Mouse (Mus musculus) liver, embryonic 14.5 days (tissue): ENCODE data around the gene Alg12. TPM values are rescaled to one million over a fixed set of nuclear protein-coding genes. Genes with fewer than 3 reads are reported as not detected.

ENCODE experiments used
- ATAC-seq: fragments of 200-750 bp; cut with Nextera tagmentation; 2 replicates; pipeline ENCODE4 v1.8.0; 2017; ENCODE audit warnings: moderate number of reproducible peaks, mild to moderate bottlenecking, moderate library complexity; ENCODE audit not compliant: insufficient read depth
- DNase-seq, 3 experiments: peaks; one replicate each; pipeline ENCODE4 v3.0.0-alpha.2; 2012 to 2013; ENCODE audit warnings: low read depth in 3 of 3, low spot score in 3 of 3
- H3K27ac ChIP-seq: fragments of 300-500 bp; sonication (generic); 2 replicates; pipeline ENCODE4 v1.5.1; 2014; ENCODE audit warnings: moderate library complexity, mild to moderate bottlenecking, control low read depth, inconsistent platforms
- H3K27me3 ChIP-seq: fragments of 300-500 bp; sonication (generic); 2 replicates; pipeline ENCODE4 v1.6.1; 2014; ENCODE audit warnings: mild to moderate bottlenecking, low read length, moderate library complexity; ENCODE audit not compliant: control insufficient read depth, insufficient read depth
- H3K36me3 ChIP-seq: fragments of 300-500 bp; sonication (generic); replicated peaks from 2 replicates; pipeline ENCODE4 v1.6.1; 2014; ENCODE audit warnings: low read depth; ENCODE audit not compliant: control insufficient read depth, insufficient read depth
- H3K4me1 ChIP-seq, 2 experiments: fragments of 200-500 bp in 1 of 2; fragments of 300-500 bp in 1 of 2; sonication (generic) in 1 of 2; replicated peaks; 2 replicates each; pipeline ENCODE4 v1.6.1; 2012 to 2014; ENCODE audit warnings: antibody characterized with exemption in 1 of 2, inconsistent platforms in 1 of 2, low read length in 1 of 2; ENCODE audit not compliant: control insufficient read depth in 2 of 2, insufficient read depth in 2 of 2
- H3K4me2 ChIP-seq: fragments of 300-500 bp; sonication (generic); 2 replicates; pipeline ENCODE4 v1.6.1; 2014; ENCODE audit warnings: low read depth, mild to moderate bottlenecking, control low read depth, moderate library complexity
- H3K4me3 ChIP-seq, 2 experiments: fragments of 200-500 bp in 1 of 2; fragments of 300-500 bp in 1 of 2; sonication (generic) in 1 of 2; 2 replicates each; pipeline ENCODE4 v1.5.1; 2012 to 2014; ENCODE audit warnings: low read depth in 2 of 2, low read length in 2 of 2, mild to moderate bottlenecking in 2 of 2, control low read depth in 1 of 2, inconsistent platforms in 1 of 2, moderate library complexity in 1 of 2; ENCODE audit not compliant: insufficient read depth in 1 of 2
- H3K9ac ChIP-seq: fragments of 300-500 bp; sonication (generic); replicated peaks from 2 replicates; pipeline ENCODE4 v1.6.1; 2014; ENCODE audit warnings: mild to moderate bottlenecking, control low read depth, moderate library complexity
- H3K9me3 ChIP-seq: fragments of 300-500 bp; sonication (generic); 2 replicates; pipeline ENCODE4 v1.6.1; 2016; ENCODE audit warnings: low read length, mixed read lengths; ENCODE audit not compliant: control insufficient read depth
- CTCF ChIP-seq: IDR thresholded peaks from 2 replicates; pipeline ENCODE4 v1.5.1; 2016; ENCODE audit warnings: antibody characterized with exemption, low read depth, control low read depth
- EP300 ChIP-seq: IDR thresholded peaks from 2 replicates; pipeline ENCODE4 v1.6.1; 2016; ENCODE audit warnings: antibody characterized with exemption, low read depth
- WGBS: fragments of 180-500 bp; shearing (Covaris S2); extraction: QIAGEN DNeasy Blood & Tissue Kit; methylation state at CpG from one replicate; pipeline ENCODE4 v1.1.7; 2014; ENCODE audit not compliant: insufficient replicate concordance; 5-methylcytosine and 5-hydroxymethylcytosine counted together
- polyA plus RNA-seq, 2 experiments: library from polyadenylated mRNA; depleted of rRNA in 1 of 2; stranded (reverse) in 1 of 2; unstranded in 1 of 2; fragments of >200 nt; fragmentation: Nextera tagmentation in 1 of 2; extraction: Ambion mirVana in 1 of 2; gene quantifications; 2 replicates each; pipeline versions ENCODE4 v1.2.1 to v1.2.3; 2012 to 2014

The Alg12 gene
- polyA plus RNA-seq, 2 experiments, result 4.9 to 5.9 TPM

DNA sequence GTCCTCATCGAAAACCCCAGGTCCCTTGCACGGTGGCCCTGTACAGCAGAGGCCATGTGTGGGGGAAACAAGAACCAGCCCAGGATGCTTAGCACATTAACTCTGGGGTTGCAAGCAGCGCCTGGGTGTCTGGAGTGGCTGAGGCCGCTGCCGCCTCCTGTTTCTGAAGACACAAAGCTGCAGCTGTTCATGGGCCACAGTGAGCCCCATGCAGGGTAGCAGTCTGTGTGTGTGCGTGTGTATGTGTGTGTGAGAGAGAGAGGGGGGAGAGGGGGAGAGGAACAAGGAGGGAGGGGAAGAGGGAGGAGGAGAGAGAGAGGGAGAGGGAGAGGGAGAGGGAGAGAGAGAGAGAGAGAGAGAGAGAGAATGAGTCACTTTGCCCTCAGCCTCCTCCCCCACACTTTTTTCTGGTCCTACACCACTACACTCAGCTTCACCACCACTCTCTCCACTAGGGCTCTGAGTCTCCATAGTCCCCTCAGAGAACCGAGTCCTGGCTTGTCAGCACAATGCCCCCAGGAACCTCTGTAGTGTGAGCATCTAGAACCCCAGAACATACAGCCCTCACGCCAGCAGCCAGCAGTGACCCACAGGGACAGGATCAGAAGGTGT lies 24.5 kb upstream of the Alg12 start:
- no peak for TF ChIP-seq CTCF
- TF ChIP-seq EP300, result no peak
- 42% methylated on average over 8 of the region's 8 CpGs for WGBS
- ATAC-seq, result no peak

GRCm38 (mm10) chr15:88842300-88842673 lies 23.2 kb upstream of the Alg12 start:
- WGBS, result 40% methylated on average over 3 of the region's 3 CpGs
- H3K4me2 ChIP-seq, result no peak overlapping the region
- no peak overlapping the region for H3K9ac ChIP-seq
- no peaks in the 10 kb centered on the region for H3K36me3 ChIP-seq
- DNase-seq (no peak), ATAC-seq (no peak)
- no peak overlapping the region for H3K4me3 ChIP-seq
- H3K9me3 ChIP-seq, result no peaks in the 10 kb centered on the region
- no peak for TF ChIP-seq CTCF
- no peak for TF ChIP-seq EP300
- 0 out of 4 replicates have a peak, but pooled peaks cover 0 to 3% of the 10 kb centered on the region in 2 experiments for H3K4me1 ChIP-seq
- no peaks in the 10 kb centered on the region; the same call in 1 of the 2 replicates for H3K27me3 ChIP-seq
- no peak overlapping the region for H3K27ac ChIP-seq

More for the DNA sequence above, 24.5 kb upstream of the Alg12 start:
- no peaks in the 10 kb centered on the region for H3K4me1 ChIP-seq
- no peaks in the 10 kb centered on the region for H3K9me3 ChIP-seq
- no peaks in the 10 kb centered on the region for H3K36me3 ChIP-seq
- no peak overlapping the region for H3K4me3 ChIP-seq
- H3K27me3 ChIP-seq, result no peaks in the 10 kb centered on the region; the same call in 1 of the 2 replicates
- no peak overlapping the region for H3K4me2 ChIP-seq
- no peak overlapping the region for H3K9ac ChIP-seq
- DNase-seq, result no peak
- H3K27ac ChIP-seq, result no peak overlapping the region

GRCm38 (mm10) chr15:88841580-88842299 lies 22.6 kb upstream of the Alg12 start:
- H3K4me3 ChIP-seq, result no peak overlapping the region
- no peaks in the 10 kb centered on the region for H3K9me3 ChIP-seq
- no peak overlapping the region for H3K27ac ChIP-seq
- no peaks in the 10 kb centered on the region; the same call in 1 of the 2 replicates for H3K27me3 ChIP-seq
- no peak for TF ChIP-seq CTCF
- TF ChIP-seq EP300, result no peak
- DNase-seq, result no peak
- H3K4me1 ChIP-seq, result 0 out of 4 replicates have a peak, but pooled peaks cover 0 to 4% of the 10 kb centered on the region in 2 experiments
- no peaks in the 10 kb centered on the region for H3K36me3 ChIP-seq
- ATAC-seq, result no peak
- no peak overlapping the region for H3K4me2 ChIP-seq
- WGBS, result 73% methylated on average over 3 of the region's 3 CpGs
- no peak overlapping the region for H3K9ac ChIP-seq

DNA sequence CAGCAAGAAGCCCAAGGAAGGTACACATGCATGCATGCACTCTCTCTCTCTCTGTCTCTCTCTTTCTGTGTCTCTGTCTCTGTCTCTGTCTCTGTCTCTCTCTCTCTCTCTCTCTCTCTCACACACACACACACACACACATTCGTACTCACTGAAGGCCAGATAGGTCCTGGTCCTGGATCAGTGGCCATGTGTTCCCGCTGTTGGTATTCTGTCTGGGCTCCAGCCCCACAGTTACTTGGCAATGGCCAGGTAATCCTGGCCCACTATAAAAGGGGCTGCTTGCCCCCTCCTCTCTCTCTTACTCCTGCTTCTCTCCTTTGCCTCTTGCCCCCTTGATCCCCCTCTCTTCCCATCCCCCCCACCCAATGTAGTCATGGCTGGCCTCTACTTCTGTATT lies 22.0 kb upstream of the Alg12 start:
- H3K4me3 ChIP-seq, result no peak overlapping the region
- H3K4me2 ChIP-seq, result no peak overlapping the region
- H3K9me3 ChIP-seq, result no peaks in the 10 kb centered on the region
- no peak overlapping the region for H3K9ac ChIP-seq
- DNase-seq (no peak), ATAC-seq (no peak)
- 0 out of 4 replicates have a peak, but pooled peaks cover 0 to 7% of the 10 kb centered on the region in 2 experiments for H3K4me1 ChIP-seq
- H3K27me3 ChIP-seq, result no peaks in the 10 kb centered on the region; the same call in 1 of the 2 replicates
- H3K27ac ChIP-seq, result no peak overlapping the region
- H3K36me3 ChIP-seq, result no peaks in the 10 kb centered on the region
- 64% methylated on average over 2 of the region's 2 CpGs for WGBS
- no peak for TF ChIP-seq CTCF
- no peak for TF ChIP-seq EP300

- WGBS, result 61% methylated on average over 10 of the region's 10 CpGs
- Histone ChIP-seq H3K9me3 (no peaks in the 10 kb centered on the region), H3K27me3 (no peaks in the 10 kb centered on the region; the same call in 1 of the 2 replicates), H3K36me3 (no peaks in the 10 kb centered on the region), H3K4me2 (no peak overlapping the region), H3K27ac (no peak overlapping the region), H3K9ac (no peak overlapping the region), H3K4me1 (0 out of 4 replicates have a peak, but pooled peaks cover 0 to 7% of the 10 kb centered on the region in 2 experiments), H3K4me3 (no peak overlapping the region)
- TF ChIP-seq CTCF (no peak), EP300 (no peak)
- ATAC-seq, result no peak
- DNase-seq, result no peak
Observed at GRCm38 (mm10) chr15:88840126-88840525, 21.0 kb upstream of the Alg12 start.
